Mouse (Mus musculus) kidney, adult 2 months (tissue): Measurements from ENCODE around the gene Pten.

Source experiments
- CTCF ChIP-seq: fragments of 200-500 bp; conservative IDR thresholded peaks from 2 replicates; pipeline ENCODE4 v1.5.1; 2011; ENCODE audit warnings: low read depth, mild to moderate bottlenecking, control low read depth, low read length, moderate library complexity, mixed read lengths; ENCODE audit not compliant: insufficient read depth, insufficient read length
- POLR2A ChIP-seq: fragments of 200-500 bp; IDR thresholded peaks from one replicate; pipeline ENCODE4 v1.6.1; 2011; ENCODE audit warnings: low read depth, low read length, control low read depth

DNA sequence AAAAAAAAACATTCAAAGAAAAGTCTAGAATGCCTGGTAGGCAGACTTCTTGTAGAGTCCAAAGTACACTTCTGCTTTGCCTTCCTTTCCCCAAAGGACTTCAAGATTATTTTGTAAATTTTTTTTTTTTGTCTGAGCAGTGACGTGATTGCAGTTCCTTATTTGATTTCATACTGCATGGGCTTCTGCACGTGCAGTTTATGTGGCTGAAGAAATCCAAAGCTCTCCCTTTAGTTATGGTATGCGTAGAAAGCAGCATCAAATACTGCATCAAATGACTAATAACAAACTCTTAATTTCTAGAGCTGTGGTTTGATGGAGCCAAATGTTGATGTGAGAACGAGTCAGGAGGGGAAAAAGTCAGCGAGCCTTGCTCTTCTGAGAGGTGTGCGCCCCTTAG lies 3.2 kb downstream of the Pten start:
- no peak for TF ChIP-seq POLR2A
- TF ChIP-seq CTCF: no peak
